Mouse (Mus musculus): Measurements from ENCODE around the gene Rps19bp1.

Rps19bp1 gene

DNA sequence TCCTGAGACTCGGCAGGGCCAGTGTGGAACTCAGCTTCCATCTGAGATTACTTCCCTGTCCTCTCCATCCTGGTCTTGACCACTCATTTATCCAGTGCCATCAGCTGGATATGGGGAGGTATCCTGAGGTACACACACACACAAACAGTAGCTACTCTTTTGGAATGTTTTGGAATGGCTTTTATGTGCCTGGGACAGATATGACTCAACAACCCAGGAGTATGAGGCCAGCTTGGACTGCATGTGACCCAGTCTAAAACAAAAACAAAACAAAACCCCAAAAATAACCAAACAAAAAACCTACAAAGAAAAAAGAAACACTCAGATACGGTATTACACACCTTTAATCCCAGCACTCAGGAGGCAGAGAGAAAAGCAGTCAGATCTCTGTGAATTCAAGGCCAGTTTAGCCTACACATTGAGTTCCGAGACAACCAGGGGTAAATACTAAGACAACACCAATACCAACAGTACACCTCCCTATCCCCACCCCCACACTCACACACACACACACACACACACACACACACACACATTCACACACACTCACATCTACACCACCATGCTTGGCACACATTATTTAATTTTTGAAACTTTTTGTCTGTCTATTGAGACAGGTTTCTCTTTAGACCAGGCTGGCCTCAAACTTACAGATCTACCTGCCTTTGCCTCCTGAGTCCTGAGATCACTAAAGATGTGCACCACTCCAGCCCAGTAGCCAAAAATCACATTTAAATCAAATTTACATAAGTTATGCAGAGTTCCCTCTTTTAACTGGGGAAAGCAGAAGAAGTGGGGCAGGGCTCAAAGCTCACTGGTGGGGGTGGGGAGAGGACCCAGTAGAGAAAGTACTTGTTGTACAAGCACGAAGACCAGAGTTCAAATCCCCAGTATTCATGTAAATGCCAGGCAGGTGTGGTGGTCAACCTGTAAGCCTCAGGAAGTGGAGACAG lies 44.1 kb downstream of the Rps19bp1 start:
- no peak for DNase-seq (ENCODE audit: low spot score in 2 of 2)

DNA sequence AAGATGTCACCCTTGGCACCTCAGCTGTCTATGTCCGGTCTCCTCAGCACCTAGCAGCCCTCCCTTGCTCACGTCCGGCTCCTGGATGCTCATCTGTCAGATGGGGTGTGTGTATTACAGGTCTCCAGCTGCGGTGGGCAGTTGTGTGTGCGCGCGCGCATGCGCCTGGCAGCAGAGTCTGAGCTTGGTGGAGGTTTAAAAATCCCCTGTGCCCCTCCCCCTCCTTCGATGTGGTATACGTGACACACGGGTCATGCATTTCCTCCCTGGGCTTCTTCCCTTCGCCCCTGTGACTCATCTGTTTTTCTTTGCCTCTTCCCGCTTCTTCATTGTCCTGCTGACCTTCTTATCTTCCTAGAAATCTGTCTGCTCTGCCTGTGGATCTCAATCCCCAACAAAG lies 44.9 kb downstream of the Rps19bp1 start:
- DNase-seq (ENCODE audit: low spot score in 2 of 2) = no peak

DNA sequence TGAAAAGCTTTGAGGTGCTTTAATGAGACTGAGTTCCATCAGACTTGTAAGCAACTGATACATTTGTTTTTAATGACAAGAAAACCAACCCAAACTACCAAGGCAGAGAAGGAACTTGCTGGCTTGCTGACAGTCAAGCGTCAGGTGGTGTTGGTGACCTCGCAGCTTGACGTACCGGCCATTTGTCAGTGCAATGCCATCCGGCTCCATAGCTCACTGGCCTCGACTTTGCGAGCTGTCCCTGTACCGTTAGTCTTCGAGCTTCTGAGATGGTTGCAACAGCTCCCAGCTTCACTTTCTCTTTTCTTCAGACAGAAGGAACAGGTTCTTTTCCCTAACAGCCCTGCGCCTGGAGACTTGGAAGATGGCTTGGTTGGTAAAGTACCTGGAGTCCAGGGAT lies 46.6 kb downstream of the Rps19bp1 start:
- no peak for DNase-seq (ENCODE audit: low spot score in 2 of 2)

DNA sequence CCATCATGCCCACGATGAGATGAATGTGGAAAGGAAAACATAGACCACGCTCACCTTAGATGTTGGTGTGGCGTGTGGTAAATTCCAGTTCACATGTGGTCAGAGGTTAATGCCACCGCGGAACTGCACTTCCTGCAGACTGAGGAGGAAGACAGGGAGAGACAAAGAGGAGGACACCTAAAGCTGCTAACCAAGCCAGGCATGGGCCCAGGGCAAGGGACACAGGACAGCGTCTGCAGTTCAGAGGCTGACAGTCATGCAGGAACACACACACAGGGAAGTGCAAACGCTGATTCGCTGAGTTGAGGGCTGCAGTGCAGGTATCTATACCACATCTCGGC lies 47.7 kb downstream of the Rps19bp1 start:
- DNase-seq (ENCODE audit: low spot score in 2 of 2) = no peak

DNA sequence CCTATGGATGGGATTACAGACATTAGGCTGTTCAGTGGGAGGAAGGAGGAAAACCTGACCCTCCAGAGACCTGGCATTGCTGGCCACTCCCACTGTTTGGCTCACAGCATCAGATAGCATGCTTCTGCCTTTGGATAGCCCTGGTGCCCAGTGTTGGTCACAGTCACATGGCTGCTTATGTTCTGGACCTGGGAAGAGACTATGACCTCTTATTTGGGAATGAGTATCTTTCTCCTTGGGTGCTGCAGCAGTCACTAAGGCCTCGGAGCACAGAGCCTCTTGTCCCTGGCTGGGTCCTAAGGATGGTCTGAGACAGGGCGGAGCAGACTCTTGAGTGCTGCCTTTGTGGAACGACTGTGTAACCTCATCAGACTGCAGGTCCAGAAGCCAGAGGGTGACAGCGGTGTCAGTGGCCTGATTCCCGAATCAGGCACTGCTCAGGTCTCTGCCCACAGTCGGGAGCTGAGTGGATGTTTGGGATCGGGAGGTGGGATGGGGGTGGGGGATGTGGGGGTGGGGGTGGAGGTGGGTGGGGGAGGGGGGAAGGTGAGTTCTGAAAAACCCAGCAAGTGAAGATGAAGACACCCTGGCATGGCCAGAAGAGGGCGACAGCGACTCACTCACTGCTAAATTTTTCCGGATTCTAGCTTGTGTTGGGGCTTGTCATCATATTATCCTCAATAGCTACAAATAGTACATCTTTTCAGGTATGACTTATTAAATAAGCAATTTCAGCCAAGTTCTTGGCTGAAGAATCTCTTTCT lies 48.2 kb downstream of the Rps19bp1 start:
- no peak for DNase-seq (ENCODE audit: low spot score in 2 of 2)

DNA sequence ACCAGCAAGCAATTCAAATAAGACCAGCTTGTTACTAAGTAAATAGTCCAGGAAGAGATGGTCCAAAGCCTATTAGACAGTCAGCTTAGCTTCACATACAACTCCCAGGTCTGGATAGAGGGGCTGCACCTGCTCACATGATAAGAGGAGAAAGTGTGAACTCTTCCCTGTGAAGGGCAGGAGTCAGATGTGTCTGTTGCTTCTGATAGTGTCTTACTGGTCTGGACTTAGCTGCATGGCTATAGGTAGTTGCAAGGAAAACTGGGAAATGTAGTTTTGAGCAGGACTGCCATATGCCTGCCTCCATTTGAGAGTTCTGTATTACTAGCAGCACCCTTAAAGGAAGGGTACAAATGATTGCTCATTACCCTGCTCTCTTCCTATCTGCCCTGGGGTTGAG lies 50.4 kb downstream of the Rps19bp1 start:
- no peak for DNase-seq (ENCODE audit: low spot score in 2 of 2)
